Mouse (Mus musculus) bone marrow macrophage, adult 2 months (primary cell): ENCODE measurements at regions not wholly inside any gene's neighbourhood (a gene's known extent, or its start where the extent isn't known, plus 50 kb on each side); places are given as distances from the start of the nearest gene placed in this dataset.

ENCODE experiments used
- CTCF ChIP-seq: IDR thresholded peaks from 2 replicates; pipeline ENCODE4 v1.5.1; 2012; ENCODE audit warnings: low read depth, mild to moderate bottlenecking, low read length, moderate library complexity
- POLR2A ChIP-seq: IDR thresholded peaks from 2 replicates; pipeline ENCODE4 v1.6.1; 2012; ENCODE audit warnings: mild to moderate bottlenecking, low read depth, low read length, borderline replicate concordance

- TF ChIP-seq CTCF = no peak
- TF ChIP-seq POLR2A = no peak
Observed at GRCm38 (mm10) chr13:53898351-53898750, 157.2 kb downstream of the Drd1 start.
